Mouse (Mus musculus) layer of hippocampus, postnatal 10 days (tissue): ENCODE measurements around the gene Myo1d. TPM values are rescaled to one million over a fixed set of nuclear protein-coding genes. Genes with fewer than 3 reads are reported as not detected.
A peak's percentile ranks its signal among the peaks of the same experiment; 100 is the strongest.

Experiments used
- DNase-seq, 2 experiments: peaks; one replicate each; pipeline ENCODE4 v3.0.0; 2021; ENCODE audit warnings: low spot score in 2 of 2
- total RNA-seq, 2 experiments: library from RNA; stranded (reverse); gene quantifications; 2 replicates each; pipeline ENCODE4 v1.2.3; 2021

Gene Myo1d
- total RNA-seq, 2 experiments from 2014 or later, result 2.6 to 3.0 TPM

DNA sequence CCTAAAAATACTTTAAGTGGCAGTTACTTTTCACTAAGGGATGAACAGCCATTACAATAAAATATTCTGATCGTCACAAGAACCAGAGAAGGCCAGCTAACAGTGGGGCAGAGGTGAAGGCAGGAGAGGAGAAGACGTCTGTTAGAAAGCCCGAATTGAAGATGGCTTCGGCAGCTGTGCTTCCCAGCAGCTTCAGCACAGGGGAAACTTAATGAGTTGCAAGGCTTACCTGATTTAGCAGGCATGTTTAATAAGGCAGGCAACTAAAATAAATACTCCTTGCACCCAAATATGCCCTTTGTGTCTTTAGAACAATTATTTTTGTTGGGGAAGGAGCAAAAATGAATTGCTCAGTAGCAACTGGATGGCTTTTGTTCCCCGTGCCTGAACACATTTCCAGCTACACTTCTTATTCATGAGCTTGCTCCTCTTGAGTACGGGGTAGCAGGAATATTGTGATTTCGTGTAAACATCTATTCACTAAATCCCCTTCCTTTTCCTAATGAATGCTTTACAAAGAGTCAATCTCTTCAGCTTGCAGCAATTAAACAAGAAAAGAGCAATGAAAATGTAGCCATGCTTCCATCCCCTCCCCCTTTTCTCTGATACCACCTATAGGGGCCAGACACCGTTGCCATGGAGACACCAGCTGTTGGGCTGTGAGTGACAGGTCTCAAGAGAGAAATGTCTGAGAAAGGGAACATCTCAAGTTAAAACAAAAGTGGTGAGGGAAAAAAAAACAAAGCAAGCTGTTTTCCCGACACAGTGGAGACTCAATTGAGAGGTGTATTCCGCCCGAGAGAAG, 157.4 kb downstream of the Myo1d start:
- peak; percentile 48 to 49 for DNase-seq

DNA sequence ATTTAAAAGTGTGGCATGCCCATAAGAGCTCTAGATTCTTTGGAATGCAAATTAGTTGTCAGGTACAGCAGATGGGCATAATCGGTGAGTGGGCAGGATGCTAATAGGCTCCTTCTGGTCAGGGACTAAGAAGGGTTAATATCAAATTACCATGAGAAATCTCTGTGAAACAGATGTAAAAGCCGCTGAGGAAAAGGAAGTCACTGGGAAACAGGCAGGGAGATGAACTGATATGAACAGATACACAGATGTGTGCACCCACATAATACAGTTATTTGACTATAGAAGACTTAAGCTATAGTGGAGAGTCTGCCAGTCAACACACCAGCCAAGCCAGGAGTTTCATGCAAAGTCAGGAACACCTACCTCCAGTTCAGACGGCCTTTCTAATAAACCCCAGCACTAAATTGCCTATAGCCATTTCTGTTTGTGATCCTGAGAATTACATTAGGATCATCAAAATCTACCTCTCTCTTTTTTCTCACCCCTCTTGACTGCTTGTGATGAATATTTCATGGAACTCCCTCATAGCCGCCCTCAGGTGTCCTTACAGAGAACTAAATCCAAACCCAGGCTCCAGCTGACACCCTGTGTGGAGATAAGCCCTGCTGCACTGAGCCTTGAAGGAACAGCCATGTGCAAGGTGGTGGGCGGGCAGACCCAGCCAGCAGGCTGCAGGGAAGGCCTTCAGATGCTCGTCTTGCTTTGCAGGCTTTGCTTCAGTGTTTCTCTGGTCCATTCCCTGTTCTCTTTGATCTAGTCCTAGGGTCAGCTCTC, 164.7 kb downstream of the Myo1d start:
- no peak for DNase-seq

DNA sequence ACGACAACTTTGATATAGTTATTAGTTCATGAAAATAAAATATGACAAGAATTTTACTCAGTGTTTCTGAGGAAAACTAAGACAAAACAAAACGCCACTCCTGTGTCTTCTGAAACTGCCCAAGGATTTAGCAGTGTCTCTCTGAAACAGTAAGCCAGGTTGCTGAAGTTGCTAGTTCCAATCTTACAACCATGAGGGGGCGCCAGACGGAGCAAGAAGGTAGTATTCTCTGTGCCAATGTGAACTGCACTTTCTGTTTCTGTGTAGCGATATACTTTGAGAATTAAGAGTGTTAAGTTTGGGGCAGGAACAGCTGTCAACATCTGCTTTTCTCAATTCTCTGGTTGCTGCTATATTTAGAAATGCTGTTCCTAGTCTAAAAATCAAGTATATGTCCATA, 165.4 kb downstream of the Myo1d start:
- DNase-seq, result peak; percentile 59 to 74

DNA sequence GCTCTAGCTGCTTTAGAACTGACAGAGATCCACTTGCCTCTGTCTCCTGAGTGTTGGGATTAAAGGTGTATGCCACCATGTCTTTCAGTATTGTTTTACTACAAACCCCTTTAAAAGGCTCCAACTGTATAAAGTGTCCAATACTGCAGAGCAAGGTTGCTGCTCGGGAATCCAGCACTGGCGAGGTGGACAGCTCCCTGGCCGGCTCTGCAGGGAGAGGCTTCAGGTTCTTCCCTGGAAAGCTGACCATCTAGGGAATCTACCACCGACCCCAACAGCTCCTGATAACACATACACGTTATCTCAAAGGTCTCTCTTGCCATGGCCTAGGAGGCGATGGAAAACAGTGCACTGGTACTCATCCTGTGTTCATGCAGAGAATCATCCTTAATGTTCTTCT, 166.3 kb downstream of the Myo1d start:
- DNase-seq, result no peak

DNA sequence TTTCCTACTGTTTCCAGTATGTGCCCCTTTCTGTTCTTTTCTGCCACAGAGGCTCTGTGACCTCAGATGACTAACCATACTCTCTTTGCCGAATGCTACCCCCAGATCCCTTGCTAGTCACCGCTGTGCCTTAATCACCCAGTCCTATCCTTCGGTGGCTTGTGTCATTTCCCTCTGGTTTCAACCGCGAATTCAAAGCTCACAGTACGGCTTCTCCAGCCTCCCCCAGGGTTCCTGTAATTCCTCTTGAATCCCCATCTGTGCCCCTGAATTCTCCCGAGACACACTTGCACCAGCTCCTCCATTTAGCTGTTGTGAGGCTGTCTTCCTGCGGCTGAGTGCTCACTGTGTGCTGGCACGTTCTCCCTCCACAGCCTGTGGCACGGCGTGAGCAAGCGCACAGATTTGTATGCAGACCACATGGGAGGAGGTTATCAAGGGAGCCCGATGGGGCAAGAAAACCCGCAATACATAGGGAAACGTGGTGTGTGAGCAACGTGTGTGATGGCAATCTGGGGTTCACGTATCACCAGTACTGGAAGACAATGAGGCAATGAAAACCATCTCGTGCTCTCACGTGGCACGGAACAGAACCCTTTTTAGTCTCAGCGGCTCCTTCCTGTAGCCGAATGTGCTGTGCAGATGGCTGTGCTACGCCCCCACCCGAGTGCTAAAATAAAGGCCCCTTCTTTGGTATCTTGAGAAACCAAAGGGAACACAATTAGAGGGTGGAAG, 177.0 kb downstream of the Myo1d start:
- DNase-seq, result peak; percentile 65 to 70

DNA sequence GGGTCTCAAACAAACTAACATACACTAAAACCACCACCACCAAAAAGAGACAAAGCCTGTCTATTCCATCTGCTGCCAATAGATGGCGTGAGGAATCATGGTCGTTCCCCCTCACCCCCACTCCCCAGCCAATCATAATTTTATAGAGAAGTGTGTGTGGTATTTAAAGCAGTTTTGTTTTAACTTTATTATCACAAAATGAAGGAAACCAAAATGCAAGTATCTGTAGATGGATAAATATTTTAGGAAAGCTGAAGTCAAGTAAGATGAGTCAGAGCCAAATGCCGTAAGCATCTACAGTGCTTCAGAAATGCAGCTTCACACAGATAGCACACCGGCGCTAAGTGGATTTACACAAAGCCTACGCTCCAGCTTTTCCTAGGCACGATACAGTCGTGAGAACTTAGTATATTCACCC, 177.8 kb downstream of the Myo1d start:
- DNase-seq, result peak; percentile 38 to 41

DNA sequence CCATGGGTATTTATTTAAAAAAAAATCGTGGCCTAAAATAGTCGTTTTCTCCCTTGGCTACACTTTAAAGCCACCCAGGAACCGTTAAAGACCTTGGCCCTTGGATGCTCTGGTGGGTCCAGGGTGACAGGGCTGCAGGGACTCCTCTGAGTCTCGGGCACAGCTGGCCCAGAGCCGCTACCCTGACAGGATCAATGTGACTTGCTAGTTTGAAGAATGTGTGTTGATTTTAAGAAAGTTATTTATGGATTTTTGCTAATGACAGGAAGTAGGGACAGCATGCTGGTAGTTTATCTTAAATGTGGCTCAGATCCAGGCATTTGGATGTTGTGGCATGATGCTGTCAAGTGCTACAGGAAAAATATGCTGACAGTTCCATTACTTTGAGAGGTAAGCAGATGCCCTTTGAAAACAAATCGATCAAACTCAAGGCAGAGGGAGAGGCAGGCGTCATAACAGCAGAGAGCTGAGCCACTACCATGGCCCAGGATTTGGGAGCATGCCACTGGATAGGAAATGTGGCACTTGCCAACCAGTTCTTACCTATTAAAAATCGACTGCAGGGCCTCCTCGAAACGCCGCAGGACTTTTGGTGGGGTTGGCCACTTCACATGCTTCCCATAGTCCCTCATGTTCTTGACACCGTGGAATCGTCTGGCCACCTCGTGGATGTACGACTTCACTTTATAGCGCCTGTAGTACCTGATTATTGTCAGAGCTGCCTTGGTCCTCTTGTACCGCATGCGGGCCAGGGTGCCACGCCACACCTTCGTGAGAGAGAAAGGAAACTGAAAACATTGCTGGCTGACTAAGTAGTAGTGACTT, 178.6 kb downstream of the Myo1d start:
- DNase-seq, result no peak

DNA sequence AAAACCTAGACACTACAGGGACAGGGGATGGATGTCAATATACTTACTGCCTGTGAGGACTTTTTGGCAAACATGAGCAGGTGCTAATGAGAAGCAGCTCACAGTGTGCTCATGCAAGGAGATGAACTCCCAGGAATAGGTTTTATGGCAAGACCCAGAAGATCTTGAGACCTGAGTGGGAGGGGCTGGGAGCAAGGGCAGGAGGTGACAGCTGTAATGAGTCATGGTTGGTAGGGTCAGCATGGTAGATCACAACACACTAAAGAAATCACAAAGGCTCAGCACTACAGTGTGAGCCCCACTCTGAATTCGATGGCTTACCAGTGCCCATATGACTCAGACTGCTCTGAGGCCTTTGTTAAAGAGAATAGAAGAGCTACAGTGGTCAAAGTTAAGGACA, 184.3 kb downstream of the Myo1d start:
- no peak for DNase-seq

DNA sequence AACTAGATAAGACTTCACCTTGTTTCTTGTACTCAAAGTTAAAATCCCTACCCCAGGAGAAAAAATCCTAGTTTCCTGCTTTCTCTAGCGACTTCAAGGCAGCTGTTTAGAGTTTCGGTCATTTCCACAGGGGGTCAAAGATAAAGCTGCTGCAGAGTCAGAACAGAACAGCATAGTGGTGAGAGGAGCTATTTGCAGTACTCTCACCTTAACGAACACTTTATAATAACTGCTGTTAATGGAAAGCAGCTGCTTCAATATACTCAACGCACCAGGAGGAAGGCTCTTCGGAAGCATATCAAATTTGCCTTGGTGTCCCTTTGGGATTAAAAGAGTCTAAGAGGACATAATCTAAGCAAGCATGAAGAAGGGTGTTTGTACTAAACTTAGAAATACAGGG, 190.4 kb downstream of the Myo1d start:
- no peak for DNase-seq

DNA sequence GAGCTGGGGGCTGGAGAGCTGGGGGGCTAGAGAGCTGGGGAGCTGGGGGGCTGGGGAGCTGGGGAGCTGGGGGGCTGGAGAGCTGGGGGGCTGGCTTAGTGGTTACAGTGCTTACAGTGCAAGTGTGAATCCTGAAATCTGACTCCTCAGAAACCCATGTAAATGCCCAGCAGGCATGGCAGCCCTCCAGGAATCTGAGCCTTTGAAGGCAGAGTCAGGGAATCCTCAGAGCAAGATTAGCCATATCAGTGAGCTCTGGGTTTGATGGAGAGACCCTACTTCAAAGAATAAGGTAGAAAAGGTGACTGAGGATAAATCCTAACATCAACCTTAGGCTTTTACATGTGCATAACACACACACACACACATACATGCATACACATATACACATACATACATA, 194.1 kb downstream of the Myo1d start:
- no peak for DNase-seq

DNA sequence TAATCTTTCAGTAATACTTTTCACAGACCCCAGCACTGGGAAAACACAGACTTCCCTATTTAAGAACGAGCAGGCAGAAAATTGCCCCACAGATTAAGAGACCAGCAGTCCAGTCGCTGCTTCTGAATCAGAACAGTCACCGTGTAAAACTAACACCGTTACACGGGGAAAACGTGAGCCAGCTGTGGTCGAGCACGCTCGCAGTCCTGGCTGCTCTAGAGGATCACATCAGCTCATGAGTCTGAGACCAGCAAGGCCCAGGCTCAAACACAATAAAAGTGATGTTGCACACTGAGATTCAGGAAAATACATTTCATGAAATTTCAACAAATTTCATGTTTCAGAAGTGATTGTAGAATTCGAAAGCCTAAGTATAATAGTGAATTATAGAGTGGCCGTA, 194.6 kb downstream of the Myo1d start:
- DNase-seq, result no peak

DNA sequence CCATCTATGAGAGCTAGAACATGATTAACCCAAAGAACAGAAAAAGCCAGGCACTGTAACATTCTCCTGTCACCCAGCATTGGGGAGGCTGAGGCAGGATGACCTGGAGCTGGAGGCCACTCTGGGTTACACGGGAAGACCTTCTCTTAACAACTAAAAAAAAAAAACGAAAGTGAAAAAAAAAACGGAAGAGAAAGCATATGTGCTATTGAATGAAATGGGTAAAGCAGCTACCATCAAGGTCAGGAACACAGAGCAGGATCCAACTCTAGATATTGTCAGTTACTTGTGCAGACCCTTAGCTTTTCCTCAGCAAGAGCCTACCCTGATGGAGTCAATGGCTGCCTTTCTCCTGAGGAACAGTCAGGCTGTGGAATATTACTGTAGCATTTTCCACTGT, 199.3 kb downstream of the Myo1d start:
- no peak for DNase-seq

DNA sequence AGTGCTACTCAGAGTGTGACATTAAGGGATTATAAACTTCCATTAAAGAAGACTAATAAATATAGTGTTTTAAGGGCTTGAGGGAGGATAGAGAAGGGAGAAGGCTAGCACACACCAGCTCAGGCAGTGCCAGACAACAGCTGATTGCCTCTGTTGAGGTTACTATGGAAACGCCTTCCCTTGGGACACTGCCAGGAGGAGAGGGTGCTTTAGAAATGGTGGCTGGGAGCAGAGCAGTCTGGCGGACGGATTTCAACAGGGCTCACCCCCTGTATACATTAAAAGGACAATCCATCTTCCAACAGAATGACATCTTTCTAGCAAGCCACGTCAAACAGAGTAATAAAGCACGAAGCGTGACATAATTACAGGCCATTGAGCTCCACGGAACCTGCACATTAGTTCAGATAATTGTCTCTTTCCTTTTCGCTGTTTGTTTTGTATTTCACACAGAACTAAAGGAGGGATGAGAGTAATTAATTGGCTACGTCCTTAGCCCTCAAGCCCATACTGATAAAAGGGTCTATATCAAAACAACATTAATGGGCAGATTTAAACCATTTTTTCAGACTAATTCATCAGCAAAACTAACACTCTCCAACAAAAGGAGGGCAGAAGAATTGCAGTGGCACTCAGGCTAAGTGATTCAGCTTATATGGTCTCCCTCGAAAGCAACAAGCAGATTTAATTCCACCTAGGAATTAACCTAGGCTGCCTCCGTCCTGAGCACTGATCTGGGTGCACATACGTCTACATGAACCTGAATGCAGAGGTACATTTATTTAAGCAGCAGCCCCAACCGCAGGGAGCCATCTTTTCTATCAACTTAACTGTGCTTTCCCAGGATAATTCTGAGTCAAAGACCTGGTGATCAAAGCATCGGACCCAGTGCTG, 201.8 kb downstream of the Myo1d start:
- DNase-seq, result peak; percentile 92 to 94

DNA sequence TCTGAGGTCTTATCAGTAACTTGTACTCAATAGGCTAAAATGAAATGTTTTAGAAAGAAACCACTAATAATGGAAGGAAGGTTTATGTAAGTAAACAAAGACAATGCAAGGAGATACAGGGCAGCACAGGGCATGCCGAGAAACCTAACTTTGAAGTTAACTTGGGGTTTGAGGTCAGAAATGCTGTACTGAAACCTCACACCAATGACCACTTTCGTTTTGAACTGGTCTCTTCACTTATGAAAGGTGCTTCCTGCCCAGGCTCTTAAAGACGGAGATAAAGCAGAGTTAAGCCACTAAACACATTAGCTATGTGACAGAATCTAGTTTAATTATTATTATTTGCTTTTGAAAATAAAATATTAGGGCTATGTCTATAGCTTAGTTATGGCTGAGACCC, 204.0 kb downstream of the Myo1d start:
- DNase-seq, result no peak

DNA sequence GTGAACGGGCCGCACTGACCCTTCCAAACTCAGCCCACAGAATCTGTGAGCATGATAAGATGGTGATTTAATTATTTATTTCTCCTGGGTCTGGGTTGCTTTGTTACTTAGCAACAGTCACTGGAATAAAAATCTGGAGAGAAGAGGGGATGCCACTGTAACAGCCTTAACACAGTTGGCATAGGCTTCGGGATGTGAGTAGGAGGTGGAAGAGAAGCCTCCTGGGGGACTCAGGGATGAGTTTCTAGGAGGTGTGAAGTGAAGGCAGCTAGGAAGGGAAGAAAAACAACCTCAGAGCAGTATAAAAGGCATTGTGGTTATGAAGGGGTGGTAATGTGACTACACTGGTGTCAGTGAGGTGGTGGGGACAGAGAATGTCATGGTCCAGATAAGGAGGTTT, 213.5 kb downstream of the Myo1d start:
- DNase-seq, result no peak

DNA sequence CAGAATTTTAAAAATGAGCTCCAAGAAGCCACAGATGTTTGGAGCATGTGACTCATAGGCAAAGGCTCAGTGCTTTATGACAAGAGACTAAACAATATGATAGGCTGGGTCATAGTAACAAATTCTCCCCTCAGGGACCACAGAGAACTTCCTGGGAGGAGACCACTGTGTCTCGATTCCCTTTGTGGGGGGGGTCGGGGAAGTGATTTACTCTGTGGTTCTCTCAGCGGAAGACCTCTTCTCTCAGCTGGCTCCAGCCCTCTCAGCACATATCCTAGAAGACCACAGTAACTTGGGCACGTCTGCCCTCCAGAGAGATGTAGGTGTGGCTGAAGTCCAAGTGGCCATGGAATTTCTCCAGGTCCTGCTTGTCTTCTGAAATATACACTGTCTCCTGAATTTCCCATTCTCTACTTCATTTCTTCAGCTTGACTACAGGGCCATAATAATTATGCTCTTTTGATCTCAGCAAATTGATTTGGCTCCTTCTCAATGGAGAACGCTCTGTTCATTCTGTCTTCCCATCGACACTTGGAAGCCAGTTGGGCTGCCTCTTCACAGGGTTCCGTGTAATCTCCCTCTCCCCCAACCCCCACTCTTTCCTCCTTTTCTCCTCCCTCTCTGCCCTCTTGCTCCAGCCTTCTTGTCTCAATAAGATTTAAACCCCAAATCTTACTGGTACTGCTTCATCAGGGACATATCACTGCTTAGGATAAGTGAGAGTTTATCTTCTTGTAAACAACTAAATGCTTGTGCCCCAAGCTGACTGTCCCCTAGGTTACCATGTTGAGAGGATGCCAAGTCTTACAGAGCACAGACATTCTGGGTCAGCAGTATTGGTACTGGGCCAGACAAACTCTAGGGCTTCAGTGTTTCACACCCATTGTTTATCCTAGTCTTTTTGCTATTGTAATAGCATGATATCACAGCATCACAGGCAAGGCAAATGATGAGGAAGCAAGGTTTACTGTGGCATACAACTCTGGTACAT, 214.6 kb downstream of the Myo1d start:
- no peak for DNase-seq

DNA sequence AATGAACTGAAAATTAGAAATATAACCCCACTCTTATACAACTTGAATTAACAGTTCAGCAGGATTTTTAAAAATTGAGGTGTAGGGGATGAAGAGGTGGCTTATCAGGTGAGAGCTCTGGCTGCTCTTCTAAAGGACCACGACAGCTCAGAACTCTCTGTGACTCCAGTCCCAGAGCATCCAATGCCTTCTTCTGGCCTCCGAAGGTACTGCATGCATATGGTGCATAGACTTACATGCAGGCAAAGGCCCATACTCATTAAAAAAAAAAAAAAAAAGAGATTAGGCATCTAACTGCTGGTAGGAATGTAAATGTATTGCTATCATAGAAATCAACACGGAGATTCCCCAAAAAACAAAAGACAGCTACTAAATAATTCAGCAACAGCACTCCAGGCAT, 217.3 kb downstream of the Myo1d start:
- peak; percentile 50 to 51 for DNase-seq

DNA sequence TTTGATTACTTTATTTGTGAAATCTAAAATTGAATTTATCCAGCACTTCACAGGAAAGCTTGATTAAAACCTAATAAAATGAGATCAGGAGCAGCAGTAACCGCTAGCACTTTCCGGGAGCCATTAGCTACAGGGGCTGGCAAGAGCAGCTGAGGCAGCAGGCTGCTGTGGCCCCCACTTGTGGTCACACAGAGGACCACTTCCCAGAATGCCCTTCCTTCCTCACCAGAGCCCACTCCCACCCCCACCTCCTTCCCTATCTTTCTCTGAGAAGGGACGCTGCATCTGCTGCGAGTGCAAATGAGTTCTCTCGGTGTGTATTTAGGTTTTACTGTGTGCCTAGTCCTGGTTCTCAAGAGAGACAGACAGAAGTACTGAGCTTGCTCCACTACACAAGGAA, 219.1 kb downstream of the Myo1d start:
- no peak for DNase-seq

DNA sequence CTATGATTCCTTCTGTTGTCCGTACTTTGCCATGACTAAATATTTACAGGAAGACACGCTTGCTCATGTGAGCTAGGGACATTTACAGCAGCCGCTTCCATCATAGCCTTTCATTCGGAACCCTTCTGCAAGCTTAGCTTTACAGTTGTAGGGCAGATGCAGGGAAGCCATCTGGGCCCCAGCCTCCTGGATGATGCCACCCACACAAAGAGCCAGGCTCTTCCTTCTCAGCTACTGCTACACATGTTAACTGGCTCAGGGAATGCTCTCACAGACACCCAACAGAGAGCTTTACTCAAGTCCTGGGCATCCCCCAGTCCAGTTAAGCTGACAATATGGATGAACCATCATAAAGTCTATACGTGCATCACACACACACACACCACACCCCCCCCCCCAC, 224.4 kb downstream of the Myo1d start:
- no peak for DNase-seq
